Mouse (Mus musculus) right cerebral cortex, postnatal 14 days (tissue): ENCODE measurements at regions not wholly inside any gene's neighbourhood (a gene's known extent, or its start where the extent isn't known, plus 50 kb on each side); places are given as distances from the start of the nearest gene placed in this dataset.
A peak's percentile ranks its signal among the peaks of the same experiment; 100 is the strongest.
"Not testable (repeated sequence)": the region's sequence is repeated elsewhere in the genome, so short reads cannot be mapped to it uniquely, and the experiment has no call there.

Source experiments
- DNase-seq: peaks from one replicate; pipeline ENCODE4 v3.0.0; 2022

DNA sequence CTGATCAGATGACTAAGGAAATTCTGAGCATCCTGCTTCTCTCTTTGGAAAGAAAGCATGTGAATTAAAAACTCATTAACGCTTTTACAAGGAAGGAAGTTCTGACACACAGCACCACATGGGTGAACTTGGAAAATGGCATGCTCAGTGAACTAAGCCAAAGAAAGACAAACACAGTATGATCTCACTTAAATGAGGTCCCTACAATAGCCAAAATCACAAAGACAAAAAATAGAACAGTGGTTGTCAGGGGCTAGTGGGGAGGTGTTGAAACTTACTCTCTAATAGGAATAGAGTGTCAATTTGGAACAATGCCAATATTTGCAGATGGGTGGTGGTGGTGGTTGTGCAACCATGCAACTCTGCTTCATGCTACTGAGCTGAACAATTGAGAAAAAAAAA lies 172.7 kb upstream of the Prkcq start:
- DNase-seq = no peak

DNA sequence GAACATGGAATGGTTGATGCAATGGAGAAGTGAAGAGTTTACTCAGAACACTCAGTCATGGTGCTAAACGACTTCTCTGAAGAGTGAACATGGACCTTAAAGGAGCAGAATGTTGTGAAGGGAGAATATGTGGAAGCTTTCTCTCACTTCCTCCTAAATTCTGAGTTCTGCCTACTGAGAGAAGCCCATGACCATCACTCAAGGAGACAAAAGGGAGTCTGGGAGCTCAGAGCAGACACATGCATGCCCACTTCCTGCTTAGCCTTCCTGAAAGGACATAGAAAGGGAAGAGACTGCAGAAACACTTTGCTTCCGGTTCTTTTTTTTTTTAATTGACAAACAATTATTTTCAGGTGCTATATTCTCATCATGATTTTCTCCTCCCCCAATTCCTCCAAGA lies 166.1 kb upstream of the Prkcq start:
- DNase-seq = no peak

DNA sequence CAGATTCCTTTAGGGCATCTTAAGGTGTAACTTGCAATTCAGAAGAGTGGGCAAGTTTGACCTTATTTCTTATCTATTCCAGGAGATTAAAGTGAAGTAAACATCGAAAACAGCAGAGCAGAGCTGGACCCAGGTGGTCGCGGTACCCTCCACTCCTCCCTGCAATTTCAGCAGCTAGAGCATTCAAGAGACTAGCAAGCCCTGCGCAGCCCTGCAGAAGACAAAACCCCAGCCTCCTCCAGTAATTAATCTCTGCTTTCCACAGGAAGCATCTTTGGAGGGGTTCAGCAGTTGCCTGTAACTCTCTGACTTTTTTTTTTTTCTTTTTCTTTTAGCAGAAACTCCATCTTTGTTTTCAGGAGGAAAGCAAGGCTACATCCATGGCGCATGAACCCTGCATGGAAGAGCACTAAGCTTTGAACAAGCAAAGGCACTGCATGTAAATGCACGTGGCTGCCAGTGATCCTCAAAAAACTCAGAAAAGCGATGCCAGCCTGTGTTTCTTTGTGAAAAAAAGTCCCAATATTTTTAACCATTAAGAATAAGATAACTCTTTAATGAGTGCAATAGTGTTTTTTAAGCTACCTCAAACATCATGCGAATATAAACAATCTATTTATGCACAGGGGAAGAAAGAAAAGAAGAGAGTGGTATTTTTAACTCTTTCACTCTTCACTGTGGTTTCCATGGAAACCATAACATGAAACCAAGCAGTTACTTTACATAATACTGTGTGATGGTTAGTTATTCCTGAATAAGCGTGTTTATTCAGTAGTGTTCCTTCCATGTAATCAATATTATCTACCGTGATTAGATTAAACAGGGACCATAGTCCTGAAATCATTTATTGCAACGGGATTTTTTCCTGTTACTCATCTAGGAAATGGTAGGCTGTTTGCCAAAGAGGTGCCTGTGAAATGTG lies 160.6 kb upstream of the Prkcq start:
- DNase-seq = no peak

DNA sequence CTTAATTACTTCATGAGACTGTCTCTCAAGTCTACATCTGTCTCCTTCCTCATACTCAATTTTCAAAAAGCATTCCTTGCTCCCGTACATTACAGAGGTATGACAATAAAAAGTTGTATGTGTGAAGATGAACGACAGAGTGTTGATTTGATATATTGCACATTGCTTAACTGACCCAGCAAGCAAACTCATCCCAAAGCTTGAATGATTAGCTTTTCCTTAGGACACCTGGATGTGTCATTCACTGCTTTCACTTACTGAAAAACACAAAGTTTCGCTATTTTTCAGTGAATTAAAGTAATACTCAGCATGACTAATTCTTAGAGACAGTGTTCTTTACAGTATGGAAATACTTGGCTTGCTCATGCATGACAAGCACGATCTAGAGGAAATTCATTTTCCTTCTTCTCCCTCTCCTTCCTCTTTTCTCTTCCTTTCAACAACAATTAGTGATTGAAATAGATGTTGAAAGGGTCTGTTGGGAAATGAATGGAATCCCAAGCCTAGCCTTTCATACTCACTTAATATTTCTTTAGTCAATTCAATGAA lies 159.5 kb upstream of the Prkcq start:
- no peak for DNase-seq

DNA sequence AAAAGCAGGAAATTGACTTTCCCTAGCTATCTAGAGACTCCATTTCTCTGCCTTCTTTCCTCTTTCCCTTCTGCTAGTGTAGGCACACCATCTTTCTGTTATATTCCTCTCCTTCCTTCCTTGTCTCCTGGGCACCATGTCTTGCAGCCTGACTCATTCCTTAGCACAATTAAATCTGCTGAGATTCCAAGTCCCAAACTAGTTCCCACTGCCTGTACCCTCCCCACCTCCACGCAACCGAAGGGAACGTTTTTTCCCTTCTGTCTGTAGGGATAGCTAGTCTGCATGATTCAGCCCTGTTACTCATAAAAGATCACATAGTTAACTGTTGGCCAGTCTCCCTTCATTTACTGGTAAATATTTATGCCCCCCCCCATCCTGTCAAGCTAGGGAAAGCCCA lies 158.8 kb upstream of the Prkcq start:
- no peak for DNase-seq

DNA sequence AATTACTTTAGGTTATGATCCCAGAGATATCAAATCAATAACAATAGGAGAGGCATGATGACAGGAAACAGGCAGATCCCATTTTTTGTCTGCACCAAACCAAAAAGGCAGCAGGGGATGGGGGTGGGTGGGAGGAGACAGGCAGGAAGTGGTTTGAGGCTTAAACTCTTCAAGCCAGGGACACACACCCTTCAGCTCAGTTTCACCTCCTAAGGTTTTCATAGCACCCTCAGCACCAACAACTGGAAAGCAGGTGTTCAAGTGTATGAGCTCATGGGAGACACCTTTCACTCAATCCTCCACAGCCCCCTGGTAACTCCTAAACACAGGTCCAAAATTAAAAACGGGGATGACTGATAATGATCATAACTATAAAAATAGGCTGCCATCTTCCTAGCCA lies 155.5 kb upstream of the Prkcq start:
- no peak for DNase-seq

DNA sequence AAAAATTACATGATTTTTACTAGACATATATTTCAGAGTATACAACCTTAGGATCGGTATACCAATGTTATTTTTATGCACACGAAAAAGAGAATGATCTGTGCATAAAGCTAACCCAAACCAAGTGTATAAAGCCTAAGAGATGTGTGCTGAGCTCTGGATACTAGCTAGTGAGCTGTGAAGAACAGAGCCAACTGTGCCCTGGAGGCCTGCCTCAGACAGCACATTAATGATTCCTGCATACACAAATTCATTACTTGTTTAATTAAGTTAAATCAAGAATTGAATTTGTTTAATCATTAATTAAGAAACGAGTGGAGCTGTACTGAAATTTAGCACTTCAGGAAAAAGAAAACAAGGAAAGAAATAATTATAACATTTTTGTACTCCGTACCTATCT lies 139.0 kb upstream of the Prkcq start:
- no peak for DNase-seq

DNA sequence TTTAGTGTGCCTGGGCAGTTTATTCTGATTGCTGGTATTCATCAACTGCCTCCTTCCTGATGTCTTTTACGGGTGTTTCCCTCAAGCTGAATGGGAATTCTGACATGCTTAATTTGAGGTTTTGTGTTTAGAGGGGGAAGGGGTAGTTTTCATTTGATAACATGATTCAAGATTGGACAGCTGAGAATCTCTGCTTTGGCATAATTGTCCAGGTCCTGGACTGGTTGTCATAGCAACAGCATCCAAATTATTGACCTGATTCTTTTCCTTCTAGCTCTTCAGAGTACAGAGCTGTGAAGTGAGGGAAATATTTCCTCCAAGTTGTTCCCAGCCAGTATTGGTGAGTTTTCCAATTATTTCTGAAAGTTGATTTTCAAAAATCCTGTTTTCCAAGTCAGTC lies 137.7 kb upstream of the Prkcq start:
- no peak for DNase-seq

DNA sequence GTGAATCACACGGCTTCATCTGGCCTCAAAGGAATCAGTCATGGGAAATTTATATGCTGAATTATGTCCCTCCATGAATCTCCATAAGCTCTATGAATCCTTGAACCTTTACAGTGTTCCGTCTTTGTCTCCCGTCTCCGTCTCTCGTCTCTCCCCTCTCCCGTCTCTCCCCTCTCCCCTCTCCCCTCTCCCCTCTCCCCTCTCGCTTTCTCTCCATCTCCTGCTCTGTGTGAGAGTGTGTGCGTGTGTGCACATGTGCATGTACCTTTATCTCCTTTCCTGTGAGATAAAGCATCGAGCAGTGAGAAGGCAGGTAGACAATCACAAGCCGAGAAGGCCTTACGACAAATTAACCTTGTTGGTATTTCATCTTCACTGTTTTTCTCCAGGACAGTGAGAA lies 134.6 kb upstream of the Prkcq start:
- DNase-seq = no peak

DNA sequence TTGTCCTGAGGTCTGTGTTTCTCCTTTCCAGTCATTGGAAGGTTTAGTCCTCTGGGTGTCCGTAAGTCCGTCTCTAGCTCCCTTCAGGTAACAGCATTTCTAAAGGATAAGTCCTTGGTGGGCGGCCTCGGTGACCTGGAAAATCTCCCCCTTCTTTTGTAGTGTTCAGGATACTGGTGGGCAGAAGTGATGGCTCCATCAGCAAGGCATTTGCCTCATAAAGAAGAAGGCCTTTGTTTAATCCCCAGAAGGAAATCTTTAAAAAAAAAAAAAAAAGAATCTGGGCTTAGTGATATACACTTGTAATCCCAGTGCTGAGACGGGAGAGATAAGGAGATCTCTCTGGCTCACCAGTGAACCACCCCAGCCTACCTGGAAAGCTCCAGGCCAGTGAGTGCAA lies 133.5 kb upstream of the Prkcq start:
- no peak for DNase-seq

DNA sequence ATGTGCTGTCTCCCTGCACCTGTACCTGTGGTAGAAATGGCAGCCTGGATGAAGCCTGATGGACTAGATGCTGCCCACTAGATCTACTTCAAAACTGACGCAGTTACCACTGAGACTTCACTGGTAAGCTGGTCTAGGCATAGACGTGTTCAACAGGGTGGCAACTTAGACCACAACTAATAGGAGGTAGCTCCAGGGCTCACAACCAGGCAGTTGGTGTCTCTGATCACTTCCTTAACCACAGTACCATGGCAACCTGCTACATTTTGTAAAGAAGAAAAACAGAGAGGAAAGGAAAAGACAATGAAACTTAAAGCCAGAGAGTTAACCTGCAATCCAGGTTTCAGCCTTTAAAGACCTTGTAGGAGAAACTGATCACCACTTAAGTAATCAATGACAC lies 131.9 kb upstream of the Prkcq start:
- no peak for DNase-seq

DNA sequence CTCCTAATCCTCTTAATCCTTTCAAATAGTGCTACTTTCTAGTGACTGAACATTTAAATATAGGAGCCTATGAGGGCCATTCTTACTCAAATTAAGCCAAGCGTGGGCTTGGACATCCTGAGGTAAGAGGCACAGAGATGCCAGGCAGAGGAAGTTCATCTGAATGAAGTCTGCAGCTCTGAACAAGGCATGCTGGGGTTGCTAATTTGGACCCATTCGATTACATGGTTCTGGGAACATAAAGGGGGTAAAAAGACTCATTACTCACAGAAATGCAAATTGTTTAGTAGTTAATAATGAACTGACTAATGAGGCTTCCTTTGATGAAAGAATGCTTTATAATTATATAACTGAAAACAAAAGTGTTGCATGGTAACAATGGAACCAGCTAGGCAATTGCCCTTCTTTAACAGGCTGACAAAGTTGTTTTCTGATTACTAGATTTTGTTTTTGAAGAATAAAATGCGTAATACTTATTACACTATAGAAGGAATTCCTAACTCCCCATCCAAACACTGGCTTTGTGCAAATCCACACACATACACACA lies 127.1 kb upstream of the Prkcq start:
- DNase-seq = no peak

DNA sequence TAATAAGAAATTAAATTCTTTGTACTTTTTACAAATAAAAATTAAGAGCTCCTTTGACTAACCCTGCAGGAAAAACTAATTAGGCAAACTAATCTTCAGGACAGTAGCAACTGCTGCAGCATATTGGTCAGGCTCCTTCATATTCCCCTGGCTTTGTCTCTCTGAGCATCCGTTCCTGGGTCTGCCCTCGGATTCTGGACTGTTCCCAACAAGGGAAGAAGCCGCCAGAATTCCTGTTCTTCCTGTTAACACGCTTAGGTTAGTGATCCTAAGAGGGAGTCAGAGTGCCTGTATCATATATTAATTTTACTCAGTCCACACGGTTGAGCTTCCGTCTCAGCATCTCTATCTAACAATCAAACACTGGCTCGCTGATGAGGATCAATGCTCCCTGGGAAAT lies 120.3 kb upstream of the Prkcq start:
- no peak for DNase-seq

DNA sequence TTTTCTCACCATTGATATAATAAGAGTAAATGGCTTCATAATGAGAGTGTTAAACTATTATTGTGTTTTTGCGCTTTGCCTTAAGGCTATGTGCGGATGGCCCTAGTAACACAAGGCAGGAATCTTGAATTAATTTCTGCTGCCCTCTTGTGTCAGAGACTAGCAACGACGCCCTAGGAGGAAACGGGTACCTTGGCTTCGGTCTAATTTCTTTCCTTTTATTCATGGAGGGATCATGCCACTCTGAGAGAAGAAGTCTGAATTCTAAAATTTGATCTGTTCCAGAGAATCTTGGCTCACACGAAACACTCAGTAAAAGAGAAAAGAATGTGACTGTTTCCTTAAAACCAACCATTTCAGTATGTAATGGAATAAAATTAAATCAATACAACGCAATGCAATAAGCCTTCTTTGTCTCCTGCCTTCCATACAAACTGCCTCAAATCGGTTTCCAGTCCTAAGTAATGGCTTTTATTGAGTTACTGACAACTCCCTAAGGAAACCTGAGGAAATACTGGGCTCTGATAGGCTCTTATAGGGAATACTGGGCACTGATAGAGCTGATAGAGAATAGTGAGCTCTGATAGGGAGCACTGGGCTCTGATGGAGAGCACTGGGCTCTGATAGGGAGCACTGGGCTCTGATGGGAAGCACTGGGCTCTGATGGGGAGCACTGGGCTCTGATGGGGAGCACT lies 112.0 kb upstream of the Prkcq start:
- DNase-seq = peak; percentile 59

DNA sequence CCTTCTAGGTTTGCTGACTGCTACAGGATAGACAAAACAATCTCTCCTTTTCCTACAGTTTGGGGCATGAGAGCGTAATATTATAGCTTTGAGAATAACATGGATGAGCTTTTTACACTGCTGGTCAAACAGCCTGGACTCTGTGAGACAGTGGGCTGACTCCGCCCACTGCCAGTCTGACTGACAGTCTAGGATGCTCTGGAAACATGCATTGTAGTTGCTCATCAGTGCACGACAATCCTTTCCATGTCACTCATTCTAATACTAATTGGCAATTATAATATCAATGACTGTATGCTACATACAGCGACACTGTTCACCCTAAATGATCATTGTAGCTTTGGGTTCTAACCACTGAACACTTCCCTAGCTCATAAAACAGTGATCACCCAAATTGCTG lies 104.5 kb upstream of the Prkcq start:
- DNase-seq = no peak

DNA sequence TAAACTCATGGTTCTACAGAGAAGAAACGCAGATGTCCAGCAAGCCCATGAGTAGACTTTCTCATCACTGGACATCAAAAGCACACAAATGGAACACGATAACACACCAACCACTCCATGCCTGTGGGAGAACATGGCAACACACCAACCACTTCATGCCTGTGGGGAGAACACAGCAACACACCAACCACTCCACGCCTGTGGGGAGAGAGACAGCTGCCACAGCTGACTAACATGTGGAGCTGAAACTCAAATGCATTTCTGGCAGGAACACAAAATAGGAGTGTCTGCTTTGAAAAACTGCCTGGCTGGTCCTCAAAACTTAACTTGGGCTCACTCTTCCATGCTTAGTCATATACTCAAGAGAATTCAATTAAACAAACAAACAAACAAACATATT lies 88.4 kb upstream of the Prkcq start:
- DNase-seq = no peak

DNA sequence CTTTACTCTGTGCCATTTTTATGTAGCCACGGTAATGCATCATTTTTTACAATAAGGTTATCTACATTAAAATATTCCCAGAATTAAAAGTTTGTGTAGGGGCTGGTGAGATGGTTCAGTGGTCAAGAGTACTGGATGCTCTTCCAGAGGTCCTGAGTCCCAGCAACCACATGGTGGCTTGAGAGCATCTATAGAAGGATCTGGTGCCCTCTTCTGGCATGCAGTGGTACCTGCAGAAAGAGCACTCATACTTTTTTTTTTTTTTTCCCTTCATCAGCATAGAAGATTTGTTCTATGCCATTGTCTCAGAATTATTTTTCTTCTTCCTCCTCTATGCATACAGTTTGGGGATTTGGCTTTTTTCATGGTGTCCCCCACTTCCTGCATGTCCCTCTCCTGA lies 84.9 kb upstream of the Prkcq start:
- DNase-seq = peak; percentile 22

DNA sequence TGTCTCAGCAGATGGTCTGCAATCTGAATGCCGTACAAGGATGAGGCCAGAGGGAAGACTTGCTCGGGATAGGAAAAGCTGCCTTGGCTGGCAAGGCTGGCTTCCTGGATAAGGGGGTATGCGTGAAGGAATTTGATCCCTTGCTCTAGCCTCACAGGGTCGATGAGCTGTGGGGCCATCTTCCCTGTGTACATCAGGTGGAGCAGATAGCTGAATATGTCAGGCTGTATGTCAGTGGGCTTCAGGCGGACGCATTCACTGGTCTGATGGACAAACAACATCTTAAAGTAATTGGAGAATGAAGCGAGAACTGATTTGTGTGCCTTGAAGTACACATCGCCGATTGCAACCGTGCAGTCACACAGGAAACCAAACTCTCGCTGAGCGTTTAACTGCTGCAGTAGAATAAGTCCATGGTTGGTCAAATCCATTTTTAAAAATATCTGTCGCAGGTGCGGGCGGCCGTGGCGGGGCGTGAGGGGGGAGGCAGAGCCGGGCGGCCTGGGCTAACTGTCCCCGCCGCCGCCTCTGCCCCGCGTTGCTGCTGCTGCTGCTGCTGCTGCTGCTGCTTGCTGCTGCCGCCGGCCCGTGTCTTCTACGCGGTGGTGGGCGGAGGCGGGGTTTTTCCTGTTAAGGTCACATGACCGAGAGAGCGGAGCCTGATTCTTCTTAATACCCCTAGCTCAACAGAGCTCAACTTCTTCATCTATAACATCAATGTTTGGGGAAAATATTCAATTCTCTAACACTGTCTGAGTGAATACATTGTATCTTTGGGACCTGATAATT lies 71.9 kb upstream of the Prkcq start:
- DNase-seq = not testable (repeated sequence)

DNA sequence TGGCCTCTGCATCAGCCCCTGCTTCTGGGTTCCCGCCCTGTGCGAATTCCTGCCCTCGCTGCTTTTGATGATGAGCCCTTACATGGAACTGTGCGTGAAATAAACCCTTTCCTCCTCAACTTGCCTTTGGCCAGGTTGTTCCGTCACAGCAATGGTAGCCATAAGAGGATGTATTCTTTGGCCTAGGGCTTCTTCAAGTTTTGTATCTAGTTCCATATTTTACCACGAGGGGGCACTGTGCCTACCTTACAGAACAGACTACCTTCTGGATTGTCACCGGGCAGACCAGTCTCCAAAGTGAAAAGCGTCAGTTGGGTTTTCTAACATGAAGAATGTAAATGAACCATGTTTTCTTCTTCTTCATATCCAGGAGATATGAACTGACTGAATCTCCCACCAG lies 58.7 kb upstream of the Prkcq start:
- DNase-seq = peak; percentile 12

DNA sequence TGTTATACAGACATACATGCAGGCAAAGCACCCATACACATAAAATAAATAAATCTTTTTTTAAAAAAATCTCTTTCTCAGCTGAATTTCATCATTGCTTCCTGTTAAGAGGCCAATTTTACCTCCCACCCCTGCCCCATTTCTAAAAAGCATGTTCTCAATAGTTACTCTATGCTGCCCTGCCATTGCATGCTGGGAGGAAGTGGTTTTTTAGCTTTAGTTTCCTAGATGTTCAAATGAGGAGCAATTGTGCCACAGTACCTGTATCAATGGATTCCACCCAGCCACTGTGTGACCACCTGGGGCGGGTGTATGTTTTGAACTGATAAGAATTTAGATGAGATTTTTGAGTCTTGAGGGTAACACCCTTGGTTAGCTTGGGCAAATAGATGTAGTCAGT lies 53.3 kb upstream of the Prkcq start:
- DNase-seq = no peak

DNA sequence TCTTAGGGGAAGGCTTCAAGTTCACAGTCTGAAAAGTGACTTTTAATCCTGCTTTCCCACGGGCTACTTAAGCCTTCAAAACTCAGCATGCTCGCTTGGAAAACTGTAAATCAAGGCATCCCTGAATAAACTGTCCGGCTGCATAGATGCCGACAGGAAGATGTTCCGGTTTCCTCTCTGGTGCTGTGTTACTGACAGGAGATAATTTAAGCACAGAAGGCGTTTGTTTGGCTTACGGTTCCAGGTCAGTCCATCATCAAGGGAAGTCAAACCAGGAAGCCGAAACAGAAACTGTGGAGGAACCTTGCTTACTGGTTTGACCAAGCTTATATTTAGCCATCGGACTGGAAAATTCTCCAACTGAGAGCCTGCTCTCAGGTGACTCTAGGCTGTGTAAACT lies 52.6 kb upstream of the Prkcq start:
- no peak for DNase-seq
